Mouse (Mus musculus): ENCODE data around the gene Meis2.

- no peak for TF ChIP-seq POLR2A (IDR thresholded peaks at IDR 0.05; ENCODE audit: borderline replicate concordance, extremely low read depth, insufficient read depth, insufficient read length, poor library complexity, severe bottlenecking)
- no peak for TF ChIP-seq CTCF (IDR thresholded peaks at IDR 0.05; ENCODE audit: borderline replicate concordance, extremely low read depth, insufficient read depth, insufficient read length)
Observed at GRCm38 (mm10) chr2:115923247-115923646, 142.4 kb downstream of the Meis2 start.
